Mouse (Mus musculus): Measurements from ENCODE around the gene Adamts17.

DNA sequence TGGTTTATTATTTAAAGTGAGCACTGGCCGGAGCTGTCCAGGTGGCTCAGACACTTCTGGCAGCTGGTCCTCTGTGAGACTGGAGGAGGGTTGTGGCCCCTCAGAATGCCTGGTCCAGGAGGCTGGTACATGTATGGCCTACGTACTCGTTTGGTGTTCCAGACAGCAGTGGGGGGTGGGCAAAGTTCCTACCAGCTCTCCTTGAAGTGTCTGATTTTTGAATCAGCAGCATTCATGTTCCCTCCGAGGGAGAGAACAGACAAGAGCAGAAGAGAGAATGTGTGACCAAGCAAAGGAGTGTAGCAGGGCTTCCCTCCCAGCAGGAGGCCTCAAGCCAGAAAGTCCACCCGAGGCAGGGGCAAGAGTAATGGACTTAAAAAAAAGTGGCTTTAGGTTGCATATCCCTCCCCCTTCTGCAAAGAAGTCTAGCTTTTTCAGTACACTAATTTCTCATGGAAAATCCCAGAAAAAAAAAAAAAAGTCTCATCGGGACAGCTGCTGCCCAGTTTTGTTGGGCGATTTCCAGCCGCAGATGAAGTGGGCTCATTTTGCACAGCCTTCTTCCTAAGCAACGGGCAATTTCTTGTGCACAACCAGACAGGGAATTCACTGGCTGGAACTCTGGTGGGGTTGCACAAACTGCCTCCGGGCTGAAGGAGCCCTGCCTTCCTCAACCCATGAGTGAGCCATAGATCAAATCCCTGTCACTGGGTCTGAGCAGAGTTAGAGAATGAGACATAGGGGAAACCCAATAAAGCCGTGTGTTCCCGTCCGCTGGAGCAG, 28.4 kb downstream of the Adamts17 start:
- TF ChIP-seq POLR2A (IDR thresholded peaks at IDR 0.05; ENCODE audit: insufficient read depth, low read depth, low read length) (no peak), CTCF (IDR thresholded peaks at IDR 0.05) (no peak), EP300 (IDR thresholded peaks at IDR 0.05; ENCODE audit: insufficient read depth, low read depth, low read length) (no peak)
